Mouse (Mus musculus): ENCODE results near the gene Fgfr2. TPM values are rescaled to one million over a fixed set of nuclear protein-coding genes. Genes with fewer than 3 reads are reported as not detected.

Fgfr2 gene
- polyA plus RNA-seq, 1 experiment from 2014 or later: 81.1 TPM

GRCm38 (mm10) chr7:130129359-130129960 is 2993.7 kb downstream of the Fgfr2 start:
- Histone ChIP-seq H3K36me3 (no peaks in the 10 kb centered on the region), H3K4me3 (no peak overlapping the region), H3K27me3 (no peaks in the 10 kb centered on the region), H3K9ac (no peak overlapping the region), H3K4me1 (peaks cover 8% of the 10 kb centered on the region), H3K9me3 (replicated peaks) (no peaks in the 10 kb centered on the region), H3K4me2 (replicated peaks) (peak overlapping the region; percentile 15; the same call in 1 of the 2 replicates), H3K27ac (no peak overlapping the region)
- WGBS: 23% methylated on average over 16 of the region's 16 CpGs
- ATAC-seq (ENCODE audit: low FRiP score): no peak

- 20% methylated on average over 2 of the region's 2 CpGs for WGBS
- no peak overlapping the region for H3K27ac ChIP-seq
- no peaks in the 10 kb centered on the region for H3K36me3 ChIP-seq
- 0 out of 2 replicates have a peak, but pooled peaks cover 3% of the 10 kb centered on the region for H3K27me3 ChIP-seq
- no peak overlapping the region for H3K4me3 ChIP-seq
- ATAC-seq (ENCODE audit: low FRiP score): no peak
- no peak overlapping the region for H3K9ac ChIP-seq
- no peaks in the 10 kb centered on the region for H3K9me3 ChIP-seq (replicated peaks)
- peaks cover 13% of the 10 kb centered on the region for H3K4me1 ChIP-seq
- no peak overlapping the region for H3K4me2 ChIP-seq (replicated peaks)
These were observed 3001.6 kb downstream of the Fgfr2 start for GRCm38 (mm10) chr7:130121507-130121906.

- Histone ChIP-seq H3K27me3 (0 out of 2 replicates have a peak, but pooled peaks cover 3% of the 10 kb centered on the region), H3K27ac (peak overlapping the region; percentile 30; the same call in 1 of the 2 replicates), H3K4me2 (replicated peaks) (no peak overlapping the region), H3K9ac (no peak overlapping the region), H3K36me3 (no peaks in the 10 kb centered on the region), H3K4me1 (peaks cover 13% of the 10 kb centered on the region), H3K9me3 (replicated peaks) (no peaks in the 10 kb centered on the region), H3K4me3 (no peak overlapping the region)
- no peak for ATAC-seq (ENCODE audit: low FRiP score)
- 68% methylated on average over 6 of the region's 6 CpGs for WGBS
These were observed 3003.7 kb downstream of the Fgfr2 start for GRCm38 (mm10) chr7:130119466-130119865.

- Histone ChIP-seq H3K27me3 (0 out of 2 replicates have a peak, but pooled peaks cover 3% of the 10 kb centered on the region), H3K4me1 (peaks cover 13% of the 10 kb centered on the region), H3K9me3 (replicated peaks) (no peaks in the 10 kb centered on the region), H3K36me3 (no peaks in the 10 kb centered on the region), H3K4me3 (no peak overlapping the region), H3K4me2 (replicated peaks) (no peak overlapping the region), H3K9ac (no peak overlapping the region), H3K27ac (0 out of 2 replicates have a peak overlapping the region, but pooled peaks have one; percentile 30)
- 47% methylated on average over 4 of the region's 4 CpGs for WGBS
- no peak for ATAC-seq (ENCODE audit: low FRiP score)
These were observed 3004.4 kb downstream of the Fgfr2 start for GRCm38 (mm10) chr7:130118726-130119125.

- 0 out of 2 replicates have a peak, but pooled peaks cover 3% of the 10 kb centered on the region for H3K27me3 ChIP-seq
- H3K9me3 ChIP-seq (replicated peaks): no peaks in the 10 kb centered on the region
- 51% methylated on average over 4 of the region's 4 CpGs for WGBS
- H3K4me2 ChIP-seq (replicated peaks): no peak overlapping the region
- no peak overlapping the region for H3K4me3 ChIP-seq
- H3K4me1 ChIP-seq: peaks cover 13% of the 10 kb centered on the region
- H3K36me3 ChIP-seq: no peaks in the 10 kb centered on the region
- no peak for ATAC-seq (ENCODE audit: low FRiP score)
- H3K27ac ChIP-seq: no peak overlapping the region
- H3K9ac ChIP-seq: no peak overlapping the region
These were observed 3005.6 kb downstream of the Fgfr2 start for GRCm38 (mm10) chr7:130117466-130118123.

- no peak overlapping the region for H3K27ac ChIP-seq
- H3K4me1 ChIP-seq: peaks cover 11% of the 10 kb centered on the region
- no peak for ATAC-seq (ENCODE audit: low FRiP score)
- H3K4me2 ChIP-seq (replicated peaks): no peak overlapping the region
- no peak overlapping the region for H3K9ac ChIP-seq
- 0 out of 2 replicates have a peak, but pooled peaks cover 3% of the 10 kb centered on the region for H3K27me3 ChIP-seq
- no peaks in the 10 kb centered on the region for H3K9me3 ChIP-seq (replicated peaks)
- H3K36me3 ChIP-seq: no peaks in the 10 kb centered on the region
- H3K4me3 ChIP-seq: no peak overlapping the region
- 77% methylated on average over 4 of the region's 4 CpGs for WGBS
These were observed 3008.7 kb downstream of the Fgfr2 start for GRCm38 (mm10) chr7:130114436-130114835.

Small RNA genes lying within 50 kb of the gene (microRNA-seq; reads per million reads assigned to microRNA genes)
- gene Mir7061: not detected

Other genes with a start within 250 kb of the Fgfr2 start
- gene Zranb1, start 192.2 kb downstream of the Fgfr2 start, polyA plus RNA-seq (2016; fragmentation: Nextera tagmentation; extraction: Ambion mirVana): 20.0 and 23.0 TPM in 2 replicates
- 110 and 115 TPM in 2 replicates for gene Ctbp2, start 1.0 kb upstream of the Fgfr2 start, polyA plus RNA-seq (2016; fragmentation: Nextera tagmentation; extraction: Ambion mirVana)

Data from hindbrain, embryonic 12.5 days (tissue).